Mouse (Mus musculus) intestine, embryonic 16.5 days (tissue): ENCODE measurements around the gene Myl10. TPM values are rescaled to one million over a fixed set of nuclear protein-coding genes. Genes with fewer than 3 reads are reported as not detected.
A peak's percentile ranks its signal among the peaks of the same experiment; 100 is the strongest.
"Not testable (repeated sequence)": the region's sequence is repeated elsewhere in the genome, so short reads cannot be mapped to it uniquely, and the experiment has no call there.

ENCODE experiments used
- ATAC-seq: fragments of 200-750 bp; cut with Nextera tagmentation; 2 replicates; pipeline ENCODE4 v1.8.0; 2017; ENCODE audit warnings: moderate TSS enrichment, moderate library complexity
- H3K27ac ChIP-seq: fragments of 300-500 bp; sonication (generic); 2 replicates; pipeline ENCODE4 v1.5.1; 2014; ENCODE audit warnings: mild to moderate bottlenecking, low read length
- H3K27me3 ChIP-seq: fragments of 300-500 bp; sonication (generic); replicated peaks from 2 replicates; pipeline ENCODE4 v1.6.1; 2014; ENCODE audit warnings: low read length, control low read depth, mixed read lengths; ENCODE audit not compliant: control insufficient read depth, insufficient read depth
- H3K36me3 ChIP-seq: fragments of 300-500 bp; sonication (generic); 2 replicates; pipeline ENCODE4 v1.6.1; 2014; ENCODE audit warnings: low read length, control low read depth; ENCODE audit not compliant: control insufficient read depth, insufficient read depth
- H3K4me1 ChIP-seq: fragments of 300-500 bp; sonication (generic); 2 replicates; pipeline ENCODE4 v1.6.1; 2014; ENCODE audit warnings: low read length, control low read depth, mixed read lengths; ENCODE audit not compliant: control insufficient read depth, insufficient read depth
- H3K4me2 ChIP-seq: fragments of 300-500 bp; sonication (generic); 2 replicates; pipeline ENCODE4 v1.6.1; 2014; ENCODE audit warnings: low read depth, low read length, control low read depth
- H3K4me3 ChIP-seq: fragments of 300-500 bp; sonication (generic); 2 replicates; pipeline ENCODE4 v1.5.1; 2014; ENCODE audit warnings: mild to moderate bottlenecking, low read length
- H3K9ac ChIP-seq: fragments of 300-500 bp; sonication (generic); 2 replicates; pipeline ENCODE4 v1.6.1; 2014; ENCODE audit warnings: low read depth, low read length
- H3K9me3 ChIP-seq: fragments of 300-500 bp; sonication (generic); 2 replicates; pipeline ENCODE4 v1.6.1; 2016; ENCODE audit warnings: low read length, control low read depth; ENCODE audit not compliant: control insufficient read depth
- WGBS: fragments of 180-500 bp; shearing (Covaris S2); extraction: QIAGEN DNeasy Blood & Tissue Kit; methylation state at CpG from one replicate; pipeline ENCODE4 v1.1.7; 2014; 5-methylcytosine and 5-hydroxymethylcytosine counted together
- polyA plus RNA-seq: library from polyadenylated mRNA; unstranded; fragments of >200 nt; fragmentation: Nextera tagmentation; extraction: Ambion mirVana; gene quantifications from 2 replicates; pipeline ENCODE4 v1.2.1, GENCODE M21; 2015

Gene Myl10
- polyA plus RNA-seq, 1 experiment from 2014 or later = not detected

- H3K4me1 ChIP-seq = peaks cover 10% of the 10 kb centered on the region; the same call in 1 of the 2 replicates
- H3K36me3 ChIP-seq = no peaks in the 10 kb centered on the region
- peak overlapping the region; percentile 37; the same call in 1 of the 2 replicates for H3K9ac ChIP-seq
- H3K27me3 ChIP-seq = 0 out of 2 replicates have a peak, but pooled peaks cover 3% of the 10 kb centered on the region
- peak overlapping the region; percentile 18; the same call in 1 of the 2 replicates for H3K4me3 ChIP-seq
- H3K27ac ChIP-seq = no peak overlapping the region
- H3K4me2 ChIP-seq = peak overlapping the region; percentile 33
- ATAC-seq = no peak
- 29% methylated on average over 11 of the region's 11 CpGs for WGBS
- no peaks in the 10 kb centered on the region for H3K9me3 ChIP-seq
Observed at GRCm38 (mm10) chr5:136714879-136715278, 21.9 kb downstream of the Myl10 start.

DNA sequence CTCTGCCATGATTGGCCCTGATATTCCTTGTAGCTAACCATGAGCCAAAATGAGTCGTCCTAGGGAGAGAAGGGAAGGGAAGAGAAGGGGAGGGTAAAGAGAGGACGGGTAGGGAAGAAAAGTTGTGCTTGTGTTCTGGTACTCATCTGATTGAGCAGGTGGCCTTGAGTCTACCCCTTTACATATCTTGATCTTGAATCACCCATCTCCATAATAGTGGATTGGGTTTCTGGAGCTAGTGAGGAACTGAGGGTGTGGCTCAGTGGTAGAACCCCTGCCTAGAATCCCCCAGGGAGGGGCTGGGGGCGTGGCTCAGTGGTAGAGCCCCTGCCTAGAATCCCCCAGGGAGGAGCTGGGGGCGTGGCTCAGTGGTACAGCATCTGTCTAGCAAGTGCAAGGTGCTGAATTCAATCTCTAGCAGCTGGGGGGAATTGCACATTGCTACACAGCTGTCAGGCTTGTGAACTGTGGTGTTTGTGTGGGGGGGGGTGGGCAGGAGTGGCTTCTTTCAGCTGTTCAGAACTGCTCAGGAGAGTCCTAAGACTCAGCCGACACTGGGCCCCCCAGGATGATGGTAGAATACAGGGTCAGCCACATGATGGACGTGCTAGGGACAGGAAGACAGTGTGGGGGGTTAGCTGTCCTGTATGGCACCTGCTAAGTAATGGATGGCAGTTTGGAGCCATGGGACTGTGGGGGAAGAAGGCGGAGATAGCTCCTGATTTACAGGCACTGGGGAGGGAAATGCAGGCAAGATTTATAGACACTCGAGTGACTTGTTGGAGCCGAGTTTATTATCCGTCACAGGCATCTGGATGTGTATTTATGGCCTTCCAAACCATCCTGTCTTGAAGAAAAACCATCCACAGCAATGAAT lies 24.0 kb downstream of the Myl10 start:
- no peak overlapping the region for H3K27ac ChIP-seq
- no peak overlapping the region for H3K4me3 ChIP-seq
- 0 out of 2 replicates have a peak, but pooled peaks cover 3% of the 10 kb centered on the region for H3K27me3 ChIP-seq
- no peaks in the 10 kb centered on the region for H3K36me3 ChIP-seq
- H3K9ac ChIP-seq = no peak overlapping the region
- H3K4me1 ChIP-seq = peaks cover 10% of the 10 kb centered on the region; the same call in 1 of the 2 replicates
- no peak overlapping the region for H3K4me2 ChIP-seq
- no peak for ATAC-seq
- 47% methylated on average over 10 of the region's 10 CpGs for WGBS
- H3K9me3 ChIP-seq = no peaks in the 10 kb centered on the region

GRCm38 (mm10) chr5:136717573-136717854 lies 24.6 kb downstream of the Myl10 start:
- Histone ChIP-seq H3K36me3 (no peaks in the 10 kb centered on the region), H3K27me3 (0 out of 2 replicates have a peak, but pooled peaks cover 3% of the 10 kb centered on the region), H3K9me3 (no peaks in the 10 kb centered on the region), H3K4me1 (peaks cover 10% of the 10 kb centered on the region; the same call in 1 of the 2 replicates), H3K9ac (no peak overlapping the region), H3K4me3 (no peak overlapping the region), H3K27ac (no peak overlapping the region), H3K4me2 (no peak overlapping the region)
- ATAC-seq = no peak
- 87% methylated on average over 2 of the region's 2 CpGs for WGBS

DNA sequence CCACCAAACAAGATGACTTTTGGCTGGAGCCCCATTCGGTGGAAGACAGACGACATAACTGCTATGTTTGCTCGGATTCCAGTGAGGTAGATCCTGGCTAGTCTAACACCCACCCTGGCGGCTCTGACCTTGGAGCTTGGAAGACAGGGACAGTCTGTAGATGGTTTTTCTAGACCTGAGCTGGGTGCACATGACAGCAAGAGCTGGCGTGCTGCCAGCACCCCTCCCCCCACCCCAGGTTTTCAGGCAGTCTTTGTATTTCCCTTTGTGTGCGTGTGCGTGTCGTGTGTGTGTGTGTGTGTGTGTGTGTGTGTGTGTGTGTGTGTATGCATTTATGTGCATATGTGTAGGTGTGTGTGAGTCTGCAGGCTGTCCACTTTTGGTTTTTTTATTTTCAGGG lies 25.7 kb downstream of the Myl10 start:
- H3K4me3 ChIP-seq = no peak overlapping the region
- H3K36me3 ChIP-seq = no peaks in the 10 kb centered on the region
- ATAC-seq = no peak
- H3K9me3 ChIP-seq = no peaks in the 10 kb centered on the region
- peaks cover 10% of the 10 kb centered on the region; the same call in 1 of the 2 replicates for H3K4me1 ChIP-seq
- H3K9ac ChIP-seq = no peak overlapping the region
- 0 out of 2 replicates have a peak, but pooled peaks cover 3% of the 10 kb centered on the region for H3K27me3 ChIP-seq
- WGBS = 60% methylated on average over 8 of the region's 8 CpGs
- H3K4me2 ChIP-seq = no peak overlapping the region
- H3K27ac ChIP-seq = no peak overlapping the region

GRCm38 (mm10) chr5:136721596-136721995 lies 28.6 kb downstream of the Myl10 start:
- Histone ChIP-seq H3K4me2 (no peak overlapping the region), H3K36me3 (no peaks in the 10 kb centered on the region), H3K27me3 (no peaks in the 10 kb centered on the region), H3K27ac (no peak overlapping the region), H3K4me1 (peaks cover 4% of the 10 kb centered on the region; the same call in 1 of the 2 replicates), H3K9me3 (no peaks in the 10 kb centered on the region), H3K9ac (no peak overlapping the region), H3K4me3 (no peak overlapping the region)
- ATAC-seq = no peak
- WGBS = 77% methylated on average over 5 of the region's 5 CpGs

GRCm38 (mm10) chr5:136726271-136726670 lies 33.3 kb downstream of the Myl10 start:
- H3K4me1 ChIP-seq, ATAC-seq, H3K4me3 ChIP-seq, H3K36me3 ChIP-seq, H3K27me3 ChIP-seq, H3K27ac ChIP-seq, H3K9me3 ChIP-seq, H3K9ac ChIP-seq, H3K4me2 ChIP-seq: not testable (repeated sequence)
- 83% methylated on average over 4 of the region's 5 CpGs for WGBS

DNA sequence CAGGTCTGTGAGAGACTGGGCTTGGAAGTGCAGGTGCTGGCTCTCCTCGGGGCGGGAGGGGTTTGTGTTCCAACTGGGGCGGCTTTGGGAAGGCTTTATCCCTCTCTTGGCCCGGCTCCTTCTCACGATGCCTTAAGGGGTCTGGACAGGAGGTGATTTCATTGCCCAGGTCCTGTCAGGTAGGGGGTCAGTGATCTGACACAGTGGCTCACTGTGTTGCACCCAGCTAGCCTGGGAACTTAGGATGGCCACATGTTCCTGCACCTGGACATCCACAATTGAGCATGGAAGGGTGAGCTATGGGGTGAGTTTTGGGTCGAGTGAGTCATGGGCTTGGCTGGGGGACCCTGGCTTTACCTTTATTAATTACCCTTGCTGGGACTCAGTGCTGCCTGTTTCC lies 46.0 kb downstream of the Myl10 start:
- WGBS = 68% methylated on average over 6 of the region's 6 CpGs
- H3K9me3 ChIP-seq = no peaks in the 10 kb centered on the region
- ATAC-seq = no peak
- H3K27ac ChIP-seq = no peak overlapping the region
- no peak overlapping the region for H3K4me3 ChIP-seq
- H3K27me3 ChIP-seq = no peaks in the 10 kb centered on the region
- H3K4me2 ChIP-seq = no peak overlapping the region
- no peak overlapping the region for H3K9ac ChIP-seq
- no peaks in the 10 kb centered on the region for H3K4me1 ChIP-seq
- H3K36me3 ChIP-seq = no peaks in the 10 kb centered on the region

DNA sequence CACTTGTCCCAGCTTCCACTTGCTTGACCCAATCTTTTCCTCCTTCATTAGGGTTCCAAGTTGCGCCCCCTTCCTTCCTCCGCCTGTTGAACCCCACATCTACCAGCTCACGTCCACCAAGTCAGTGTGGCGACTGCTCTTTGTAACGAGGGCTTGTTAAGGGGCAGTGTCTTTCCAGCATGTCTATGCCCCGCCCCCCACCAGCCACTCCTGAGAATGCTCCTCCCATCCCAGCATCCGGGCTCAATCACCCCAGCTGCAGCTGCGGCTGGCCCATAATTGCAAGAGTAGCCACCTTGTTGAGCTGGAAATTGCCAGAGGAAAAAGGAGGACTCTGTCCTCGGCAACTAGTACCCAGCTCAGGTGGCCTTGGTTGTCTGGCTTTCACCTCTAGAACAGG lies 53.6 kb downstream of the Myl10 start:
- Histone ChIP-seq H3K27me3 (no peaks in the 10 kb centered on the region), H3K4me3 (no peak overlapping the region), H3K27ac (no peak overlapping the region), H3K36me3 (no peaks in the 10 kb centered on the region; the same call in 1 of the 2 replicates), H3K9ac (no peak overlapping the region), H3K9me3 (peaks cover 14% of the 10 kb centered on the region; the same call in 1 of the 2 replicates), H3K4me2 (no peak overlapping the region), H3K4me1 (no peaks in the 10 kb centered on the region)
- no peak for ATAC-seq
- 74% methylated on average over 9 of the region's 9 CpGs for WGBS
